Mouse (Mus musculus) hindbrain, postnatal 0 days (tissue): ENCODE data around the gene B4galt5. TPM values are rescaled to one million over a fixed set of nuclear protein-coding genes. Genes with fewer than 3 reads are reported as not detected.
A peak's percentile ranks its signal among the peaks of the same experiment; 100 is the strongest.

Experiments
- ATAC-seq: fragments of 200-750 bp; cut with Nextera tagmentation; 2 replicates; pipeline ENCODE4 v1.8.0; 2017; ENCODE audit warnings: mild to moderate bottlenecking, moderate TSS enrichment, moderate library complexity
- DNase-seq: peaks from one replicate; pipeline ENCODE4 v3.0.0-alpha.2; 2015; ENCODE audit warnings: low spot score
- H3K27ac ChIP-seq: fragments of 300-500 bp; sonication (generic); 2 replicates; pipeline ENCODE4 v1.5.1; 2014; ENCODE audit warnings: mild to moderate bottlenecking
- H3K27me3 ChIP-seq: fragments of 300-500 bp; sonication (generic); 2 replicates; pipeline ENCODE4 v1.6.1; 2014; ENCODE audit warnings: low read length, mixed read lengths; ENCODE audit not compliant: insufficient read depth
- H3K36me3 ChIP-seq: fragments of 300-500 bp; sonication (generic); 2 replicates; pipeline ENCODE4 v1.6.1; 2014; ENCODE audit warnings: low read length, mixed read lengths; ENCODE audit not compliant: insufficient read depth
- H3K4me1 ChIP-seq: fragments of 300-500 bp; sonication (generic); 2 replicates; pipeline ENCODE4 v1.6.1; 2014; ENCODE audit warnings: antibody characterized with exemption, low read length, mixed read lengths; ENCODE audit not compliant: insufficient read depth
- H3K4me2 ChIP-seq: fragments of 300-500 bp; sonication (generic); 2 replicates; pipeline ENCODE4 v1.6.1; 2014; ENCODE audit warnings: low read depth, mild to moderate bottlenecking, low read length, moderate library complexity, mixed read lengths
- H3K4me3 ChIP-seq: fragments of 300-500 bp; sonication (generic); 2 replicates; pipeline ENCODE4 v1.5.1; 2014; ENCODE audit warnings: low read length
- H3K9ac ChIP-seq: fragments of 300-500 bp; sonication (generic); replicated peaks from 2 replicates; pipeline ENCODE4 v1.6.1; 2014; ENCODE audit warnings: mild to moderate bottlenecking, low read length, moderate library complexity, mixed read lengths
- H3K9me3 ChIP-seq: fragments of 300-500 bp; sonication (generic); 2 replicates; pipeline ENCODE4 v1.6.1; 2016; ENCODE audit warnings: low read length, mixed read lengths
- CTCF ChIP-seq: IDR thresholded peaks from 2 replicates; pipeline ENCODE4 v1.5.1; 2016; ENCODE audit warnings: antibody characterized with exemption, control low read depth, low read depth
- WGBS: fragments of 180-500 bp; shearing (Covaris S2); extraction: QIAGEN DNeasy Blood & Tissue Kit; methylation state at CpG from one replicate; pipeline ENCODE4 v1.1.7; 2014; 5-methylcytosine and 5-hydroxymethylcytosine counted together
- polyA plus RNA-seq: library from polyadenylated mRNA; unstranded; fragments of >200 nt; fragmentation: Nextera tagmentation; extraction: Ambion mirVana; gene quantifications from 2 replicates; pipeline ENCODE4 v1.2.1, GENCODE M21; 2015
- total RNA-seq: library from RNA; depleted of rRNA; stranded (reverse); fragments of >200 nt; gene quantifications from 2 replicates; pipeline ENCODE4 v1.2.3, GENCODE M21; 2014

B4galt5 gene
- total and polyA plus RNA-seq, 2 experiments from 2014 or later = 31.5 to 67.5 TPM

GRCm38 (mm10) chr2:167294216-167294615 lies 54.8 kb downstream of the B4galt5 start:
- Histone ChIP-seq H3K4me3 (no peak overlapping the region), H3K4me1 (0 out of 2 replicates have a peak, but pooled peaks cover 5% of the 10 kb centered on the region), H3K27ac (no peak overlapping the region), H3K4me2 (no peak overlapping the region), H3K9ac (no peak overlapping the region), H3K36me3 (no peaks in the 10 kb centered on the region), H3K9me3 (no peaks in the 10 kb centered on the region), H3K27me3 (no peaks in the 10 kb centered on the region)
- ATAC-seq (no peak), DNase-seq (no peak)
- no peak for TF ChIP-seq CTCF
- WGBS = 72% methylated on average over 7 of the region's 7 CpGs

GRCm38 (mm10) chr2:167293289-167294085 lies 55.5 kb downstream of the B4galt5 start:
- no peak overlapping the region for H3K27ac ChIP-seq
- 75% methylated on average over 13 of the region's 13 CpGs for WGBS
- no peak for TF ChIP-seq CTCF
- ATAC-seq (no peak), DNase-seq (no peak)
- H3K9me3 ChIP-seq = no peaks in the 10 kb centered on the region
- H3K9ac ChIP-seq = no peak overlapping the region
- H3K27me3 ChIP-seq = no peaks in the 10 kb centered on the region
- H3K4me1 ChIP-seq = no peaks in the 10 kb centered on the region
- H3K36me3 ChIP-seq = no peaks in the 10 kb centered on the region
- no peak overlapping the region for H3K4me3 ChIP-seq
- H3K4me2 ChIP-seq = no peak overlapping the region

- H3K4me1 ChIP-seq = no peaks in the 10 kb centered on the region
- H3K9ac ChIP-seq = no peak overlapping the region
- H3K4me2 ChIP-seq = no peak overlapping the region
- no peaks in the 10 kb centered on the region for H3K9me3 ChIP-seq
- no peaks in the 10 kb centered on the region for H3K36me3 ChIP-seq
- WGBS = 11% methylated on average over 6 of the region's 6 CpGs
- H3K4me3 ChIP-seq = no peak overlapping the region
- no peak for TF ChIP-seq CTCF
- DNase-seq = no peak
- H3K27ac ChIP-seq = no peak overlapping the region
- no peaks in the 10 kb centered on the region for H3K27me3 ChIP-seq
- ATAC-seq = no peak
These were observed 56.1 kb downstream of the B4galt5 start for GRCm38 (mm10) chr2:167292854-167293253.

GRCm38 (mm10) chr2:167292151-167292591 lies 56.8 kb downstream of the B4galt5 start:
- DNase-seq (no peak), ATAC-seq (no peak)
- Histone ChIP-seq H3K4me2 (no peak overlapping the region), H3K4me1 (no peaks in the 10 kb centered on the region), H3K9me3 (no peaks in the 10 kb centered on the region), H3K27ac (no peak overlapping the region), H3K36me3 (no peaks in the 10 kb centered on the region), H3K4me3 (no peak overlapping the region), H3K27me3 (no peaks in the 10 kb centered on the region), H3K9ac (no peak overlapping the region)
- WGBS = 76% methylated on average over 4 of the region's 4 CpGs
- no peak for TF ChIP-seq CTCF

GRCm38 (mm10) chr2:167291656-167292055 lies 57.3 kb downstream of the B4galt5 start:
- Histone ChIP-seq H3K9ac (no peak overlapping the region), H3K4me2 (no peak overlapping the region), H3K36me3 (no peaks in the 10 kb centered on the region), H3K27ac (no peak overlapping the region), H3K4me3 (no peak overlapping the region), H3K4me1 (no peaks in the 10 kb centered on the region), H3K9me3 (no peaks in the 10 kb centered on the region), H3K27me3 (no peaks in the 10 kb centered on the region)
- TF ChIP-seq CTCF = no peak
- 87% methylated on average over 11 of the region's 11 CpGs for WGBS
- DNase-seq = no peak
- no peak for ATAC-seq

GRCm38 (mm10) chr2:167281461-167281860 lies 67.5 kb downstream of the B4galt5 start:
- H3K27ac ChIP-seq = no peak overlapping the region
- ATAC-seq (no peak), DNase-seq (no peak)
- no peak overlapping the region for H3K4me2 ChIP-seq
- no peaks in the 10 kb centered on the region for H3K9me3 ChIP-seq
- no peaks in the 10 kb centered on the region for H3K4me1 ChIP-seq
- H3K36me3 ChIP-seq = no peaks in the 10 kb centered on the region
- 91% methylated on average over 13 of the region's 13 CpGs for WGBS
- no peaks in the 10 kb centered on the region for H3K27me3 ChIP-seq
- no peak overlapping the region for H3K4me3 ChIP-seq
- H3K9ac ChIP-seq = no peak overlapping the region
- no peak for TF ChIP-seq CTCF

- H3K27me3 ChIP-seq = no peaks in the 10 kb centered on the region
- no peak overlapping the region for H3K9ac ChIP-seq
- TF ChIP-seq CTCF = no peak
- H3K9me3 ChIP-seq = no peaks in the 10 kb centered on the region
- H3K4me1 ChIP-seq = no peaks in the 10 kb centered on the region
- no peak for DNase-seq
- peak; percentile 28; the same call in 1 of the 2 replicates for ATAC-seq
- H3K4me2 ChIP-seq = no peak overlapping the region
- no peak overlapping the region for H3K27ac ChIP-seq
- WGBS = 81% methylated on average over 4 of the region's 4 CpGs
- H3K36me3 ChIP-seq = no peaks in the 10 kb centered on the region
- H3K4me3 ChIP-seq = no peak overlapping the region
These were observed 68.0 kb downstream of the B4galt5 start for GRCm38 (mm10) chr2:167280986-167281310.
